Mouse (Mus musculus) brain, embryonic 18.5 days (tissue): Measurements from ENCODE around the gene Prpf40a.

ENCODE experiments used
- DNase-seq: peaks from one replicate; pipeline ENCODE4 v3.0.0-alpha.2; 2012; ENCODE audit warnings: low read depth, low spot score

Prpf40a gene

GRCm38 (mm10) chr2:53190684-53191511, at the start of gene Prpf40a:
TSS of gene Prpf40a (minus strand) at chr2:53191284.
- peak; percentile 98 for DNase-seq

- DNase-seq, result no peak
Measured at GRCm38 (mm10) chr2:53222242-53222641, 31.2 kb upstream of the Prpf40a start.

- DNase-seq, result no peak
Measured at GRCm38 (mm10) chr2:53213493-53213892, 22.4 kb upstream of the Prpf40a start.

- no peak for DNase-seq
Measured at GRCm38 (mm10) chr2:53206749-53207148, 15.7 kb upstream of the Prpf40a start.

GRCm38 (mm10) chr2:53204373-53205274, 13.5 kb upstream of the Prpf40a start:
- DNase-seq, result peak; percentile 22

GRCm38 (mm10) chr2:53200164-53200885, 9.2 kb upstream of the Prpf40a start:
- DNase-seq, result no peak

GRCm38 (mm10) chr2:53199203-53199602, 8.1 kb upstream of the Prpf40a start:
- no peak for DNase-seq

GRCm38 (mm10) chr2:53196431-53196830, 5.3 kb upstream of the Prpf40a start:
- no peak for DNase-seq

GRCm38 (mm10) chr2:53192386-53192785, 1.3 kb upstream of the Prpf40a start:
- peak; percentile 10 for DNase-seq

GRCm38 (mm10) chr2:53191523-53192220, 588 bp upstream of the Prpf40a start, which contains the start of gene Arl6ip6:
TSS of gene Arl6ip6 (plus strand) at chr2:53191726.
- DNase-seq, result peak; percentile 89

GRCm38 (mm10) chr2:53189811-53190210, 1.3 kb downstream of the Prpf40a start:
- DNase-seq, result no peak

GRCm38 (mm10) chr2:53179876-53180275, 11.2 kb downstream of the Prpf40a start:
- no peak for DNase-seq

GRCm38 (mm10) chr2:53178966-53179365, 12.1 kb downstream of the Prpf40a start:
- no peak for DNase-seq

GRCm38 (mm10) chr2:53173966-53174365, 17.1 kb downstream of the Prpf40a start:
- DNase-seq, result no peak

- DNase-seq, result no peak
Measured at GRCm38 (mm10) chr2:53146852-53147251, 44.2 kb downstream of the Prpf40a start.

GRCm38 (mm10) chr2:53131567-53131966, 59.5 kb downstream of the Prpf40a start:
- no peak for DNase-seq

GRCm38 (mm10) chr2:53129070-53129469, 62.0 kb downstream of the Prpf40a start:
- DNase-seq, result no peak

- no peak for DNase-seq
Measured at GRCm38 (mm10) chr2:53125998-53126397, 65.1 kb downstream of the Prpf40a start.

- DNase-seq, result peak; percentile 14
Measured at GRCm38 (mm10) chr2:53121797-53122196, 69.3 kb downstream of the Prpf40a start.

GRCm38 (mm10) chr2:53108547-53108946, 82.5 kb downstream of the Prpf40a start:
- no peak for DNase-seq

- no peak for DNase-seq
Measured at GRCm38 (mm10) chr2:53106472-53106871, 84.6 kb downstream of the Prpf40a start.
